Mouse (Mus musculus): ENCODE results near the gene Trp53tg5. TPM values are rescaled to one million over a fixed set of nuclear protein-coding genes. Genes with fewer than 3 reads are reported as not detected.

Trp53tg5 gene
- polyA plus RNA-seq (2011; ENCODE audit: insufficient read depth, insufficient read length, low read depth, missing spikeins): not detected in 2 replicates

DNA sequence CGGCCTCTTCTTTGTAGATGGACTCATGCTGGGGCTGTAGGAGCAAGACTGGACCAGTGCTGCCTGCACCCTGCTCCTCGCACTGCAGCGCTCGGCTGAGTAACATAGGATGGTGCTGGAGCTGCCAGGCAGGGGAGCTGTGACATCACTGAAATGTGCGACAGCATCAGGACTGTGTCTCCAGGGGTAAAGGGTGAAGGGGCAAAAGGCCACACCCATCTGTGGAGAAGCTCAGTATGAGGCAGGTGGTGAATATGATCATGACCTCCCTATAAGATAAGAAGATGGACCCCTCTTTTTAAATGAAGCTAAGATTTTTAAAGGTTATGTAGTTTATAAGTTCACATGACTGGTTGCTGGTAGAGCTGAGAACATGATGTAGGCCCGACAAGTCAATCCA lies at the start of gene Trp53tg5:
Gene Trp53tg5, minus strand, starts transcription at position 101 of the 400 bp plus-strand sequence.
- no peak within 1 kb of the TSS for H3K9ac ChIP-seq (ENCODE audit: low read depth, poor library complexity, severe bottlenecking)
- H3K36me3 ChIP-seq (ENCODE audit: control insufficient read depth, insufficient read depth, low read length, poor library complexity, severe bottlenecking): no peaks in the 10 kb centered on the region
- H3K27me3 ChIP-seq (ENCODE audit: control insufficient read depth, insufficient read depth, low read length, poor library complexity, severe bottlenecking): no peaks in the 10 kb centered on the region
- no peaks in the 10 kb centered on the region for H3K4me1 ChIP-seq (ENCODE audit: control insufficient read depth, insufficient read depth, low read length)
- H3K4me3 ChIP-seq (ENCODE audit: low read depth, low read length): no peak within 1 kb of the TSS
- no peak within 1 kb of the TSS for H3K27ac ChIP-seq (ENCODE audit: insufficient read depth, low read length)
- no peaks in the 10 kb centered on the region for H3K9me3 ChIP-seq (replicated peaks; ENCODE audit: control insufficient read depth, insufficient read depth, low read length, poor library complexity, severe bottlenecking)
- no peak for TF ChIP-seq CTCF (IDR thresholded peaks at IDR 0.05; ENCODE audit: low read depth, low read length)
- TF ChIP-seq EP300 (IDR thresholded peaks at IDR 0.05; ENCODE audit: insufficient read depth, low read depth, low read length): no peak
- TF ChIP-seq POLR2A (IDR thresholded peaks at IDR 0.05; ENCODE audit: insufficient read depth, low read length): no peak

DNA sequence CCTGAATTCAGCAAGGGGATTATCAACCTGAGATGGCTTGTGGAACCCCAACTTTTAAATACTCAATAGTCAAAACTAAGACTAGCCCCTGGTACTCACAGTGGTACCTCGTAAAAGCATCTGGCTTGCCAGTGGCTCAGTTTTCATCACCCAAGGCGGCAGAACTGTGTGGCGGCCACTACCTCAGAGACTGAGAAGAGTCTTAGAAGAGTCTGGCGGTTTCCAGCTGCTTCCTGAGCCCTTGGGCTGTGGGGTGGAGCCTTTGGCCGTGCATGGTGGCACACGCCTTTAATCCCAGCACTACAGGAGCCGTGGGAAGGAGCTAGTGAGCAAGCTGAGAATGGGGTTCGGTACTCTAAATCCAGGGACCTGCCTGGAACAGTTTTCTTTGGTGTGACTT lies 48.8 kb upstream of the Trp53tg5 start:
- Histone ChIP-seq H3K36me3 (ENCODE audit: control insufficient read depth, insufficient read depth, low read length, poor library complexity, severe bottlenecking) (no peaks in the 10 kb centered on the region), H3K27me3 (ENCODE audit: control insufficient read depth, insufficient read depth, low read length, poor library complexity, severe bottlenecking) (no peaks in the 10 kb centered on the region), H3K4me1 (ENCODE audit: control insufficient read depth, insufficient read depth, low read length) (peaks cover 4% of the 10 kb centered on the region), H3K9me3 (replicated peaks; ENCODE audit: control insufficient read depth, insufficient read depth, low read length, poor library complexity, severe bottlenecking) (peaks cover 14% of the 10 kb centered on the region), H3K4me3 (ENCODE audit: low read depth, low read length) (no peak overlapping the region), H3K27ac (ENCODE audit: insufficient read depth, low read length) (peak overlapping the region; percentile 72), H3K9ac (ENCODE audit: low read depth, poor library complexity, severe bottlenecking) (0 out of 2 replicates have a peak overlapping the region, but pooled peaks have one; percentile 22)
- no peak for TF ChIP-seq POLR2A (IDR thresholded peaks at IDR 0.05; ENCODE audit: insufficient read depth, low read length)
- TF ChIP-seq CTCF (IDR thresholded peaks at IDR 0.05; ENCODE audit: low read depth, low read length): no peak
- TF ChIP-seq EP300 (IDR thresholded peaks at IDR 0.05; ENCODE audit: insufficient read depth, low read depth, low read length): no peak

DNA sequence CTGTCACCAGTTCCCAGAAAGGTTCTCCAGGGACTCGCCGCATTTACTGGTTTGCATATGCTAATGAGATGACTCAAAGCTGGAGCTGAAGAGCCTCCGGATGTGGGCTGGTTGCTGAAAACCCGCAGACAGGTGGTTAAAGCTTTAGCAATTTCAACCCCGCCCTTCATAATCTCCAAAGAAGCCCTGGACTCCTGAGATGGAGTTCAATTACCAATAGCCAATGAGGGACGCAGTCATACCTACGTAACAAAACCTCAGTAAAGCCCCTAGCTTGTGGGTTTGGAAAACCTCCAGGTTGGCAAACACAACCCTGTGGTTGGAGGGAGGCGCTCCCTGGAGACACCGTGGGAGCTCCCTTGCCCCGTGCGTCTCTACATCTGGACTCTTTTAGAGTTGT lies 48.3 kb upstream of the Trp53tg5 start:
- 0 out of 2 replicates have a peak overlapping the region, but pooled peaks have one; percentile 3 for H3K4me3 ChIP-seq (ENCODE audit: low read depth, low read length)
- H3K9me3 ChIP-seq (replicated peaks; ENCODE audit: control insufficient read depth, insufficient read depth, low read length, poor library complexity, severe bottlenecking): peaks cover 14% of the 10 kb centered on the region
- TF ChIP-seq POLR2A (IDR thresholded peaks at IDR 0.05; ENCODE audit: insufficient read depth, low read length) (no peak), EP300 (IDR thresholded peaks at IDR 0.05; ENCODE audit: insufficient read depth, low read depth, low read length) (peak; percentile 75)
- H3K36me3 ChIP-seq (ENCODE audit: control insufficient read depth, insufficient read depth, low read length, poor library complexity, severe bottlenecking): no peaks in the 10 kb centered on the region
- no peaks in the 10 kb centered on the region for H3K27me3 ChIP-seq (ENCODE audit: control insufficient read depth, insufficient read depth, low read length, poor library complexity, severe bottlenecking)
- peak overlapping the region; percentile 72 for H3K27ac ChIP-seq (ENCODE audit: insufficient read depth, low read length)
- H3K9ac ChIP-seq (ENCODE audit: low read depth, poor library complexity, severe bottlenecking): peak overlapping the region; percentile 22; the same call in 1 of the 2 replicates
- peaks cover 4% of the 10 kb centered on the region for H3K4me1 ChIP-seq (ENCODE audit: control insufficient read depth, insufficient read depth, low read length)

DNA sequence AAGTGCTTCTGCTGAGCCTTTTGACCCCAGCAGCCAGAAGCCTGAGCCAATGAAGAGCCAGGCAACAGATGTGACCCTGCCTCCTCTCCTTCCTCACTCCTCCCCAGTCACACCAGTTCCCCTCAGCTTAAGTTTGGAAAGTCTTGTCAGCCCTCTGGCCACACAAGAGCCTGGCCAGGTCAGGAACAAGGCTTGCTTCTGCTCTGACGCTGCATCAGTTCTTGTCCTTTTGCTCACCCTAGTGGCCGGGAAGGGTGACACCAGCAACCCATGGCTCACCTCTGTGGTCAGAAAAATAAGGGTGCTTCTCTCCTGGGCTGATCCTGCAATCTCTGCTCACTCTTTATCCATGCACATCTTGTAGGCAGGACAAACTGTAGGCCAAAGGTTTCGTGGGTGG lies 47.3 kb upstream of the Trp53tg5 start:
- TF ChIP-seq POLR2A (IDR thresholded peaks at IDR 0.05; ENCODE audit: insufficient read depth, low read length): no peak
- TF ChIP-seq CTCF (IDR thresholded peaks at IDR 0.05; ENCODE audit: low read depth, low read length): peak; percentile 86
- no peak for TF ChIP-seq EP300 (IDR thresholded peaks at IDR 0.05; ENCODE audit: insufficient read depth, low read depth, low read length)
- Histone ChIP-seq H3K4me1 (ENCODE audit: control insufficient read depth, insufficient read depth, low read length) (peaks cover 4% of the 10 kb centered on the region), H3K9me3 (replicated peaks; ENCODE audit: control insufficient read depth, insufficient read depth, low read length, poor library complexity, severe bottlenecking) (peaks cover 12% of the 10 kb centered on the region), H3K27me3 (ENCODE audit: control insufficient read depth, insufficient read depth, low read length, poor library complexity, severe bottlenecking) (no peaks in the 10 kb centered on the region), H3K27ac (ENCODE audit: insufficient read depth, low read length) (no peak overlapping the region), H3K4me3 (ENCODE audit: low read depth, low read length) (no peak overlapping the region), H3K9ac (ENCODE audit: low read depth, poor library complexity, severe bottlenecking) (0 out of 2 replicates have a peak overlapping the region, but pooled peaks have one; percentile 1), H3K36me3 (ENCODE audit: control insufficient read depth, insufficient read depth, low read length, poor library complexity, severe bottlenecking) (no peaks in the 10 kb centered on the region)

DNA sequence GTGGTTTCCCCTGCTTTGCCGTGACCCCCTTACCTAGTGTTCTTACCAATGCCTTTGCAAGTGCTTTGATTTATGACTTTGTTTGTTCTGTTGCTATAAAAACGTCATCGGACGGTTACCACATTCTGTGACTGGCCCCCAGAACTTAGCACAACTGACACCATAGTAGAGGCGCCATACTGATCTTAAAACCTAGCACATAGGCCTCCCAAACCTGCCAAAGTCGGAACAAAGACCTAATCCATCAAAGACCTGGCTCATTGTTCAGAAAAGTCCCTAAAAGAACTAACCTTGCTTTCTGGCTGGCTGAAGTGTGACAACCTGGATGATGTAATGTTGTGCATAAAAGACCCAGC lies 45.6 kb upstream of the Trp53tg5 start:
- no peak for TF ChIP-seq EP300 (IDR thresholded peaks at IDR 0.05; ENCODE audit: insufficient read depth, low read depth, low read length)
- TF ChIP-seq POLR2A (IDR thresholded peaks at IDR 0.05; ENCODE audit: insufficient read depth, low read length): no peak
- TF ChIP-seq CTCF (IDR thresholded peaks at IDR 0.05; ENCODE audit: low read depth, low read length): no peak
- no peak overlapping the region for H3K9ac ChIP-seq (ENCODE audit: low read depth, poor library complexity, severe bottlenecking)
- H3K36me3 ChIP-seq (ENCODE audit: control insufficient read depth, insufficient read depth, low read length, poor library complexity, severe bottlenecking): no peaks in the 10 kb centered on the region
- peaks cover 4% of the 10 kb centered on the region for H3K4me1 ChIP-seq (ENCODE audit: control insufficient read depth, insufficient read depth, low read length)
- no peak overlapping the region for H3K4me3 ChIP-seq (ENCODE audit: low read depth, low read length)
- no peaks in the 10 kb centered on the region for H3K9me3 ChIP-seq (replicated peaks; ENCODE audit: control insufficient read depth, insufficient read depth, low read length, poor library complexity, severe bottlenecking)
- H3K27me3 ChIP-seq (ENCODE audit: control insufficient read depth, insufficient read depth, low read length, poor library complexity, severe bottlenecking): no peaks in the 10 kb centered on the region
- H3K27ac ChIP-seq (ENCODE audit: insufficient read depth, low read length): no peak overlapping the region

DNA sequence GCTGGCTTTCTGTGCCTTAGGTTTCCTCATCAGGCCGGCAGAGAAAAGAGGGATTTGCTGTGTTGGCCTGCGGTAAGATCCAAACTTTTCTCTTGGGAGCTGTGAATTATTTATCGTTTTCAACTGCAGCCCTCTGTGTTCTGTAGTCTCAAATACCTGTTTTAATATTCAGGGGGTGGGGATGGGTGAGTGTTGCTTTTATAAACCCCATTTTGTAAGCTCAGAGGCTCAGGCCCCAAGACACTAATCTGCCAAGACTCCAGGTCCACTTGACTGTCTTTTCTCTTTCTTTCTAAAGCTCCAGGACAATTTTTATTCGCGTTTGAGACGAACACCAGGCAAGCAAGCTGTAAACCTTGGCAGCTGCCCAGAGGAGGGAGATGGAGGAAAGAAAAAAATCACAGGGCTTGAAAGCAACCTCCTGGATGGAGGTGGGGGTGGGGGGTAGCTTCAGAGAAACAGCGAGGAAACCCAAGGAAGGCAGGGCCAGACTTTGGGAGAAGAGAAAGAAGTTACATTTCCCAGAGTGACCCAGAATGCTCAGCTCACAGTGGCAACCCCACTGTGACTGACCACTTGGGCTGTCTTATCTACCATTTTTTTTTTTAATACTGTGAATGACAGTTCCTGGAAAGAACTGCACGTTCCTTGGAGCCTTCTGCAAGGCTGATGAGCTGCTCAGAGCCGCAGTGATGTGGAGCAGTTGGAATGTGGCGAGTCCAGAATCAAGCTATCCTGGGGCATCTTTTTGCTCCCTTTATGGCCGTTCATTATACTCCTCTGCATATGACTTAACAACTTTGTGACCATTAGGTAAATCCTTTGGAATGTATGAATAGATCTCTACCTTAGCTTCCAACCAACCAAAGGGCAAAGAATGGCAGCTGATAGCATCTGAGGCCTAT lies 45.0 kb upstream of the Trp53tg5 start:
- Histone ChIP-seq H3K27ac (ENCODE audit: insufficient read depth, low read length) (no peak overlapping the region), H3K4me1 (ENCODE audit: control insufficient read depth, insufficient read depth, low read length) (peaks cover 5% of the 10 kb centered on the region), H3K9ac (ENCODE audit: low read depth, poor library complexity, severe bottlenecking) (no peak overlapping the region), H3K36me3 (ENCODE audit: control insufficient read depth, insufficient read depth, low read length, poor library complexity, severe bottlenecking) (no peaks in the 10 kb centered on the region), H3K27me3 (ENCODE audit: control insufficient read depth, insufficient read depth, low read length, poor library complexity, severe bottlenecking) (no peaks in the 10 kb centered on the region), H3K4me3 (ENCODE audit: low read depth, low read length) (no peak overlapping the region), H3K9me3 (replicated peaks; ENCODE audit: control insufficient read depth, insufficient read depth, low read length, poor library complexity, severe bottlenecking) (no peaks in the 10 kb centered on the region)
- TF ChIP-seq CTCF (IDR thresholded peaks at IDR 0.05; ENCODE audit: low read depth, low read length) (no peak), EP300 (IDR thresholded peaks at IDR 0.05; ENCODE audit: insufficient read depth, low read depth, low read length) (no peak), POLR2A (IDR thresholded peaks at IDR 0.05; ENCODE audit: insufficient read depth, low read length) (no peak)
